Mouse (Mus musculus) myocyte (in vitro differentiated cells): Measurements from ENCODE around the gene Fbxo41. TPM values are rescaled to one million over a fixed set of nuclear protein-coding genes. Genes with fewer than 3 reads are reported as not detected.

Experiments
- H3K27me3 ChIP-seq: one replicate; pipeline ENCODE4 v1.6.1; 2011; ENCODE audit not compliant: control insufficient read depth, insufficient read depth, insufficient read length
- H3K36me3 ChIP-seq: one replicate; pipeline ENCODE4 v1.6.1; 2011; ENCODE audit not compliant: control insufficient read depth, insufficient read depth
- H3K4me2 ChIP-seq: one replicate; pipeline ENCODE4 v1.6.1; 2011; ENCODE audit warnings: low read depth, control low read depth
- H3K4me3 ChIP-seq: one replicate; pipeline ENCODE4 v1.5.1; 2011; ENCODE audit warnings: mild to moderate bottlenecking, control low read depth, moderate library complexity
- H3K79me2 ChIP-seq: one replicate; pipeline ENCODE4 v1.6.1; 2011; ENCODE audit not compliant: control insufficient read depth, insufficient read depth
- H3ac ChIP-seq: one replicate; pipeline ENCODE4 v1.6.1; 2011; ENCODE audit not compliant: control insufficient read depth, insufficient read length
- CEBPB ChIP-seq: IDR thresholded peaks from 2 replicates; pipeline ENCODE4 v1.6.1; 2011; ENCODE audit warnings: mild to moderate bottlenecking, moderate library complexity; ENCODE audit not compliant: poor library complexity, insufficient read depth, severe bottlenecking
- E2F4 ChIP-seq: IDR thresholded peaks from one replicate; pipeline ENCODE4 v1.6.1; 2011; ENCODE audit warnings: mild to moderate bottlenecking, control low read depth, moderate library complexity; ENCODE audit not compliant: insufficient read depth
- MAX ChIP-seq: IDR thresholded peaks from one replicate; pipeline ENCODE4 v1.6.1; 2011; ENCODE audit warnings: low read depth, mild to moderate bottlenecking, control low read depth
- MYOD1 ChIP-seq, 3 experiments: IDR thresholded peaks; one replicate each; pipeline ENCODE4 v1.6.1; 2011; ENCODE audit warnings: control low read depth in 2 of 3, low read depth in 2 of 3, mild to moderate bottlenecking in 2 of 3, moderate library complexity in 1 of 3; ENCODE audit not compliant: insufficient read length in 2 of 3, control insufficient read depth in 1 of 3
- MYOG ChIP-seq, 3 experiments: IDR thresholded peaks; one replicate each; pipeline ENCODE4 v1.6.1; 2011; ENCODE audit warnings: control low read depth in 2 of 3, low read depth in 2 of 3, mild to moderate bottlenecking in 2 of 3; ENCODE audit not compliant: insufficient read length in 2 of 3, control insufficient read depth in 1 of 3, insufficient read depth in 1 of 3
- POLR2A ChIP-seq: IDR thresholded peaks from one replicate; pipeline ENCODE4 v1.6.1; 2011; ENCODE audit warnings: low read depth, mild to moderate bottlenecking, control low read depth, moderate library complexity; ENCODE audit not compliant: insufficient read length
- POLR2AphosphoS2 ChIP-seq: IDR thresholded peaks from one replicate; pipeline ENCODE4 v1.6.1; 2011; ENCODE audit warnings: low read depth, control low read depth; ENCODE audit not compliant: insufficient read length
- REST ChIP-seq: IDR thresholded peaks from one replicate; pipeline ENCODE4 v1.6.1; 2011; ENCODE audit warnings: mild to moderate bottlenecking, control low read depth, moderate library complexity; ENCODE audit not compliant: insufficient read depth, insufficient read length
- SRF ChIP-seq: IDR thresholded peaks from one replicate; pipeline ENCODE4 v1.6.1; 2011; ENCODE audit warnings: low read depth; ENCODE audit not compliant: control insufficient read depth, insufficient read length
- TCF12 ChIP-seq: IDR thresholded peaks from one replicate; pipeline ENCODE4 v1.6.1; 2011; ENCODE audit warnings: mild to moderate bottlenecking, control low read depth; ENCODE audit not compliant: poor library complexity, insufficient read depth, severe bottlenecking
- TCF3 ChIP-seq: IDR thresholded peaks from one replicate; pipeline ENCODE4 v1.6.1; 2011; ENCODE audit warnings: low read depth, control low read depth; ENCODE audit not compliant: insufficient read length
- USF1 ChIP-seq: IDR thresholded peaks from one replicate; pipeline ENCODE4 v1.6.1; 2011; ENCODE audit warnings: low read depth, mild to moderate bottlenecking, control low read depth, moderate library complexity
- polyA plus RNA-seq: library from polyadenylated mRNA; unstranded; fragments of >200 nt; fragmentation: generic; extraction: Trizol; gene quantifications from one replicate; pipeline ENCODE4 v1.2.1, GENCODE M21; 2012; ENCODE audit warnings: missing spikeins

Gene Fbxo41
- polyA plus RNA-seq, 1 experiment = not detected

DNA sequence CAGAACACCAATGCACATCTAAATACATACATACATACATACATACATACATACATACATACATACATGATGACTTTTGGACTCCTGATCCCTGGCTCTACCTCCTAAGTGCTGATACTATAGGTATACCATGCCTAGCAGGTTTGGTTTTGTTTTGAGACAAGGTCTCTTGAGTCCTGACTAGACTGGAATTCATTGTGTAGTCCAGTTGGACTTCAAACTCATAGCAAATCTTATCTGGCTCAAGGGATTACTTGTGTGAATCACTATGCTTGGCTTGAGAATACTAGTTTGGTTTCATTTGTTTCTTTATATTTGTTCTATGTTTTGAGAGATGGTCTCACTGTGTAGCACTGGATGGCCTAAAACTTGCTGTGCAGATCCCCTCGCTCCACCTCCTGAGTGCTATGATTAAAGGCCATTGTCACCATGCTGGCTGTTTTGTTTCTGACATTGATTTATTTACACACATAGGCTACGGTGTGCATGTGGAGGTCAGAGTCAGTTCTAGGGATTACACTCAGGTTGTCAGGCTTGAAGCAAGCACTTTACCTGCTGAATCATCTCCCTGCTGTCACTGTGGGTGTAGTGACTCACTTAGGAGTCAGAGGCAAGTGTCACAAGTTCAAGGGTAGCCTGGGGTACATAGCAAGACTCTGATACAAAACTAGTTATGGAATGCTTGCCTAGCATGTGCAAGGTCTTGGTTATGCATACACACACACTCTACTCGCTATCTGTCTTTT, 59.1 kb downstream of the Fbxo41 start:
- Histone ChIP-seq H3K36me3 (peaks cover 28% of the 10 kb centered on the region), H3K4me3 (no peak overlapping the region), H3K4me2 (no peak overlapping the region), H3K27me3 (no peaks in the 10 kb centered on the region), H3ac (no peak overlapping the region), H3K79me2 (no peaks in the 10 kb centered on the region)
- no peak for TF ChIP-seq MAX
- TF ChIP-seq USF1 = no peak
- TF ChIP-seq TCF3 = no peak
- TF ChIP-seq E2F4 = no peak
- TF ChIP-seq POLR2AphosphoS2 = no peak
- TF ChIP-seq POLR2A = no peak
- TF ChIP-seq TCF12 = no peak
- TF ChIP-seq MYOD1 (IDR thresholded peaks at IDR 0.05; ENCODE audit: control insufficient read depth in 1 of 3, insufficient read length in 2 of 3, low read depth in 2 of 3) = no peak
- no peak for TF ChIP-seq MYOG (IDR thresholded peaks at IDR 0.05; ENCODE audit: control insufficient read depth in 1 of 3, insufficient read depth in 1 of 3, insufficient read length in 2 of 3, low read depth in 2 of 3)
- no peak for TF ChIP-seq CEBPB
- TF ChIP-seq SRF = no peak
- no peak for TF ChIP-seq REST

DNA sequence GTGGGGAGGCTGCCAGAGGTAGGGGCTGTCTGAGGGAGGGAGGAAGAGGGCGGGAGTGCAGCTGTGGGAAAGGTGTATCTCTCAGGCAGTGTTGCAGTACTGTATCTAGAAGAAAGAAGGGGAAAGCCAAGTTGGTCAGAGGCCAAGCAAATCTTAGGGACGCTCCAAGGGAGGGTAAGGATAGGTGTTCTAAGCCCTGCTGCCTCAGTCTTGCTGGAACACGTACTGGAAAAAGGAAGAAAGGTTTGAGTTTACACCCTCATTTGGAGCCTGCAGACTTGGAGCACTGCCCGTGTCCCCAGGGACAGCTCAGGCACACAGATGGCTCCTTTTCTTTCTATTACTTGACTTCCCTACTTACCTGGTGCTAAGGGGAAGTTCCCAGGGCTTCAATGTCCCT, 61.7 kb downstream of the Fbxo41 start:
- no peak overlapping the region for H3K4me3 ChIP-seq
- peaks cover 9% of the 10 kb centered on the region for H3K79me2 ChIP-seq
- H3ac ChIP-seq = no peak overlapping the region
- TF ChIP-seq USF1 (no peak), MYOG (IDR thresholded peaks at IDR 0.05; ENCODE audit: control insufficient read depth in 1 of 3, insufficient read depth in 1 of 3, insufficient read length in 2 of 3, low read depth in 2 of 3) (no peak), POLR2A (no peak), POLR2AphosphoS2 (no peak), SRF (no peak), TCF3 (no peak), MAX (no peak), CEBPB (no peak), TCF12 (no peak), MYOD1 (IDR thresholded peaks at IDR 0.05; ENCODE audit: control insufficient read depth in 1 of 3, insufficient read length in 2 of 3, low read depth in 2 of 3) (no peak), REST (no peak)
- H3K27me3 ChIP-seq = no peaks in the 10 kb centered on the region
- peaks cover 28% of the 10 kb centered on the region for H3K36me3 ChIP-seq
- no peak overlapping the region for H3K4me2 ChIP-seq

DNA sequence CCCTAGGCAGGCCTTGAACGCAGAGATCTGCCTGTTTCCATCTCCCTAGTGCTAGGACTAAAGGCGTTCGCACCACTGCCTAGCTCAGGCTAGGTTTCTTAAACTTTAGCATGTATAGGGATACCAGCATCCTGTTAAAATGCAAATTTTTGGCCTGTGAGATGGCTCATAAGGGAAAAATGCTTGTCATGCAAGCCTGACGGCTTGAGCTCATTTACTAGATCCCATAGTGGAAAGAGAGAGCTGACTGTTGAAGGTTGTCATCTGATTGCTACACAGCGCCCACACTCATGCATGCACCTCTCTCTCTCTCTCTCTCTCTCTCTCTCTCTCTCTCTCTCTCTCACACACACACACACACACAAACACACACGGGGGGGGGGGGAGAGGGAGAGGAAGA, 66.2 kb downstream of the Fbxo41 start:
- Histone ChIP-seq H3K4me3 (no peak overlapping the region), H3K27me3 (no peaks in the 10 kb centered on the region), H3K36me3 (peaks cover 20% of the 10 kb centered on the region), H3K4me2 (no peak overlapping the region), H3ac (no peak overlapping the region), H3K79me2 (peaks cover 43% of the 10 kb centered on the region)
- TF ChIP-seq POLR2A = no peak
- TF ChIP-seq USF1 = no peak
- no peak for TF ChIP-seq TCF12
- no peak for TF ChIP-seq POLR2AphosphoS2
- TF ChIP-seq MYOG (IDR thresholded peaks at IDR 0.05; ENCODE audit: control insufficient read depth in 1 of 3, insufficient read depth in 1 of 3, insufficient read length in 2 of 3, low read depth in 2 of 3) = no peak
- TF ChIP-seq CEBPB = no peak
- no peak for TF ChIP-seq REST
- TF ChIP-seq TCF3 = no peak
- no peak for TF ChIP-seq E2F4

DNA sequence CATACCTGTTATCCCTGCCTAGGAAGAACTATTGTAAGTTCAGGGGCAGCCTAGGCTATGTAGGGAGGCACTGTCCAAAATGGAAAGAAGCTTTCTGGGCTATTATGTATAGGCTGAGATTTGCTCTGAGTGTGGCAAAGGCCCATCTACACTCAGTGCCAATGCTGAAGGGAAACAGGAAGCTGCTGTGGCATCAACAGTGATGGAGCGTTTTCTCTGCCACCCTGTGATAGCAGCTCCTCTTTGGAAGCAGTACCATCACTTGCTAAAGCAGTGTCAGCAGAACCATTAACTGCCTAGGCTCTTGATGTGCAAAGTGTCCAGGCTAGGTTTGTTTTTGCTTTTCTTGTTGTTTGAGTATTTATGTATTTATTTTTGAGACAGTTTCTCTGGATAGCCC, 66.6 kb downstream of the Fbxo41 start:
- peaks cover 43% of the 10 kb centered on the region for H3K79me2 ChIP-seq
- H3K36me3 ChIP-seq = peaks cover 16% of the 10 kb centered on the region
- H3K4me2 ChIP-seq = no peak overlapping the region
- H3K4me3 ChIP-seq = no peak overlapping the region
- H3K27me3 ChIP-seq = no peaks in the 10 kb centered on the region
- no peak overlapping the region for H3ac ChIP-seq
- TF ChIP-seq MYOD1 (IDR thresholded peaks at IDR 0.05; ENCODE audit: control insufficient read depth in 1 of 3, insufficient read length in 2 of 3, low read depth in 2 of 3) = no peak
- no peak for TF ChIP-seq POLR2A

DNA sequence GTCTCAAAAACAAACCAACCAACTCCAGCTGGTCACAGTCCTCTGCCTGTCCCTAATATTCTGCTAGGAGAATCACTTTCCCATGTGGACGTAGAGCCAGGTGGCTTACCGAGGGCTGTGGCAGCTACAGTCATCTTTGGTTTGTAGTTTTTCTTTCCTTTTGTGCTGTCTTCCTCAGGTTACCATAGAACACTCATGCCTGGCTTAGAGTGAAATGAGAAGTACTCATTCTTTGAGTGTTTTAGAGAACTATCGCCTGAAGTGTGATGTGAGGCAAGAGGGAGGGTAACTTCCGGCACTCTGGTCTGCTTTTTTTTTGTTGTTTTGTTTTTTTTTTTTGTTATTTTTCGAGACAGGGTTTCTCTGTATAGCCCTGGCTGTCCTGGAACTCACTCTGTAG, 68.9 kb downstream of the Fbxo41 start:
- Histone ChIP-seq H3K79me2 (peaks cover 43% of the 10 kb centered on the region), H3ac (no peak overlapping the region), H3K27me3 (no peaks in the 10 kb centered on the region), H3K4me3 (no peak overlapping the region), H3K4me2 (no peak overlapping the region), H3K36me3 (peaks cover 2% of the 10 kb centered on the region)
- no peak for TF ChIP-seq MYOG (IDR thresholded peaks at IDR 0.05; ENCODE audit: control insufficient read depth in 1 of 3, insufficient read depth in 1 of 3, insufficient read length in 2 of 3, low read depth in 2 of 3)
- TF ChIP-seq USF1 = no peak
- no peak for TF ChIP-seq MAX
- TF ChIP-seq E2F4 = no peak
- TF ChIP-seq TCF3 = no peak
- no peak for TF ChIP-seq TCF12
- TF ChIP-seq REST = no peak
- no peak for TF ChIP-seq SRF
- TF ChIP-seq MYOD1 (IDR thresholded peaks at IDR 0.05; ENCODE audit: control insufficient read depth in 1 of 3, insufficient read length in 2 of 3, low read depth in 2 of 3) = no peak
